Mouse (Mus musculus) forebrain, embryonic 14.5 days (tissue): ENCODE data around the gene Ntrk2. TPM values are rescaled to one million over a fixed set of nuclear protein-coding genes. Genes with fewer than 3 reads are reported as not detected.
"Not testable (repeated sequence)": the region's sequence is repeated elsewhere in the genome, so short reads cannot be mapped to it uniquely, and the experiment has no call there.

ENCODE experiments used
- ATAC-seq: fragments of 200-750 bp; cut with Nextera tagmentation; 2 replicates; pipeline ENCODE4 v1.8.0; 2017; ENCODE audit warnings: mild to moderate bottlenecking, moderate library complexity
- DNase-seq: peaks from one replicate; pipeline ENCODE4 v3.0.0-alpha.2; 2015; ENCODE audit warnings: low spot score
- H3K27ac ChIP-seq: fragments of 300-500 bp; sonication (generic); 2 replicates; pipeline ENCODE4 v1.5.1; 2014; ENCODE audit warnings: low read depth, mild to moderate bottlenecking, control low read depth, low read length, moderate library complexity
- H3K27me3 ChIP-seq: fragments of 300-500 bp; sonication (generic); replicated peaks from 2 replicates; pipeline ENCODE4 v1.6.1; 2014; ENCODE audit warnings: low read length, control low read depth, mixed read lengths; ENCODE audit not compliant: control insufficient read depth, insufficient read depth
- H3K36me3 ChIP-seq: fragments of 300-500 bp; sonication (generic); 2 replicates; pipeline ENCODE4 v1.6.1; 2014; ENCODE audit warnings: low read length, control low read depth; ENCODE audit not compliant: control insufficient read depth, insufficient read depth
- H3K4me1 ChIP-seq: fragments of 300-500 bp; sonication (generic); 2 replicates; pipeline ENCODE4 v1.6.1; 2014; ENCODE audit warnings: antibody characterized with exemption, low read length, control low read depth; ENCODE audit not compliant: control insufficient read depth, insufficient read depth
- H3K4me2 ChIP-seq: fragments of 300-500 bp; sonication (generic); 2 replicates; pipeline ENCODE4 v1.6.1; 2014; ENCODE audit warnings: mild to moderate bottlenecking, control low read depth, low read length
- H3K4me3 ChIP-seq: fragments of 300-500 bp; sonication (generic); 2 replicates; pipeline ENCODE4 v1.5.1; 2014; ENCODE audit warnings: low read depth, low read length, control low read depth
- H3K9ac ChIP-seq: fragments of 300-500 bp; sonication (generic); 2 replicates; pipeline ENCODE4 v1.6.1; 2014; ENCODE audit warnings: mild to moderate bottlenecking, low read length, control low read depth, moderate library complexity
- H3K9me3 ChIP-seq: fragments of 300-500 bp; sonication (generic); replicated peaks from 2 replicates; pipeline ENCODE4 v1.6.1; 2016; ENCODE audit warnings: low read length, control low read depth, mixed read lengths; ENCODE audit not compliant: control insufficient read depth
- WGBS: fragments of 180-500 bp; shearing (Covaris S2); extraction: QIAGEN DNeasy Blood & Tissue Kit; methylation state at CpG from one replicate; pipeline ENCODE4 v1.1.7; 2014; 5-methylcytosine and 5-hydroxymethylcytosine counted together
- polyA plus RNA-seq: library from polyadenylated mRNA; unstranded; fragments of >200 nt; fragmentation: Nextera tagmentation; extraction: Ambion mirVana; gene quantifications from 2 replicates; pipeline ENCODE4 v1.2.1, GENCODE M21; 2014

The Ntrk2 gene
- polyA plus RNA-seq, 1 experiment from 2014 or later = 49.9 TPM

GRCm38 (mm10) chr13:59107791-59108190 lies 301.4 kb downstream of the Ntrk2 start:
- H3K4me2 ChIP-seq, H3K9me3 ChIP-seq, DNase-seq, ATAC-seq, H3K4me3 ChIP-seq, H3K4me1 ChIP-seq, H3K9ac ChIP-seq, H3K27me3 ChIP-seq, H3K27ac ChIP-seq, H3K36me3 ChIP-seq: not testable (repeated sequence)
- 96% methylated on average over 10 of the region's 10 CpGs for WGBS

DNA sequence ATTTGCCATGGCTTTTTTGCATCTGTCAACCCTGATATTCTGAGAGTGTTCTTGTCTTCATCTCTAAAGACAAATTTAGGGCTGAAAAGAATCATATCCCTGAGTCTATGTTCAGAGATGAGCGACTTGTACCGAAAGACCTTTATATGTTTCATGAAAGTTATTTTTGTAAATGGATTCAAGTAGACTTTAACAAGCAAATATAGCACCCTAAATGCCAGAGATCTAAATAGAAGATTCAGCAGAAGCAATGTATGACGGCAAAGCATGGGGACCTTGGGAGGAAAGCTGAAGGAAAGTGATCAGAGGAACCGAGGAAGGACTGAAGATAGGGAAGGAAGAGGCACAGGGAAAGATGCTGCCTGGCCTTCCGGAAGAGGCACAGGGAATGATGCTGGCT lies 303.7 kb downstream of the Ntrk2 start:
- Histone ChIP-seq H3K27me3 (no peaks in the 10 kb centered on the region), H3K9ac (no peak overlapping the region), H3K4me3 (no peak overlapping the region), H3K4me2 (no peak overlapping the region), H3K9me3 (0 out of 2 replicates have a peak, but pooled peaks cover 8% of the 10 kb centered on the region), H3K4me1 (no peaks in the 10 kb centered on the region), H3K27ac (no peak overlapping the region), H3K36me3 (no peaks in the 10 kb centered on the region)
- WGBS = 98% methylated on average over 5 of the region's 5 CpGs
- DNase-seq (no peak), ATAC-seq (no peak)

DNA sequence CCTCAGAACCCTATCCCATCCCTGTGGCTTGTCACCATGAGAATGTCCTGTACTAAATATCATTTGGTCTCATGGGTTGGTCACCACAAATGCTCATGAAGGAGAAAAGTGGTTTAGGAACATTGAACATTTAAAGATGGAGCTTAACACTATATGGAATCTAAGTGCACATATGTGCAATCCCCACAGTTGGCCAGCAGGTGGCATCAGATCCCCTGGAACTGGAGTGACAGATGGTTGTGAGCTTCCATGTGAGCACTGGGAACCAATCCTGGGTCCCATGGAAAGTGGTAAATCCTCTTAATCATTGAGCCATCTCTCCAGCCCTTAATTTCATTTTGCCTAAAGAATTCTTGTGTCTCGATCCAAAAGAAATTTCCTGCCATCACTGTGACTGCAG lies 308.3 kb downstream of the Ntrk2 start:
- WGBS = 100% methylated on average over 1 of the region's 1 CpGs
- Histone ChIP-seq H3K27ac (no peak overlapping the region), H3K9me3 (0 out of 2 replicates have a peak, but pooled peaks cover 10% of the 10 kb centered on the region), H3K9ac (no peak overlapping the region), H3K36me3 (no peaks in the 10 kb centered on the region), H3K27me3 (no peaks in the 10 kb centered on the region), H3K4me3 (no peak overlapping the region), H3K4me2 (no peak overlapping the region), H3K4me1 (no peaks in the 10 kb centered on the region)
- ATAC-seq (no peak), DNase-seq (no peak)

DNA sequence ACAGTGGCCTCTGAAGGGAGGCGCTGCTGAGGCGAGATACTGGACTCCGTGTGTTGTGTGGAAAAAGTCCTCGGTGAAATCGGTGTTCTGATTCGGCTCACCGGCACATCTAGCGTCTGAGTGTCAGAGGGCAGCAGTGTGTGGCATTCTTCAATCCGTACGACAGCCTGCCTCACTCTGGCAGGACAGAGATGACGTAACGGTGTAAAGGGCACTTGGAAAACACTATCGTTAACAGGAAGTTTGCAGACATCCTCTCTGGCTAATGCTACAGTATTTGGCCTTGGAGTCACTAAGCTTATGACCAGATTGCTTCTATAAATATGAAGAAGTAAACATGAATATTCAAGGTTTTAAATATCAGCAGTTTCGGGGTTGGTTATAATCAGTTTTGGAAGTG lies 309.2 kb downstream of the Ntrk2 start:
- no peak overlapping the region for H3K9ac ChIP-seq
- no peaks in the 10 kb centered on the region for H3K36me3 ChIP-seq
- no peak overlapping the region for H3K27ac ChIP-seq
- ATAC-seq = no peak
- no peaks in the 10 kb centered on the region for H3K4me1 ChIP-seq
- WGBS = 97% methylated on average over 14 of the region's 14 CpGs
- 0 out of 2 replicates have a peak, but pooled peaks cover 10% of the 10 kb centered on the region for H3K9me3 ChIP-seq
- no peak overlapping the region for H3K4me2 ChIP-seq
- no peak for DNase-seq
- no peaks in the 10 kb centered on the region for H3K27me3 ChIP-seq
- no peak overlapping the region for H3K4me3 ChIP-seq

DNA sequence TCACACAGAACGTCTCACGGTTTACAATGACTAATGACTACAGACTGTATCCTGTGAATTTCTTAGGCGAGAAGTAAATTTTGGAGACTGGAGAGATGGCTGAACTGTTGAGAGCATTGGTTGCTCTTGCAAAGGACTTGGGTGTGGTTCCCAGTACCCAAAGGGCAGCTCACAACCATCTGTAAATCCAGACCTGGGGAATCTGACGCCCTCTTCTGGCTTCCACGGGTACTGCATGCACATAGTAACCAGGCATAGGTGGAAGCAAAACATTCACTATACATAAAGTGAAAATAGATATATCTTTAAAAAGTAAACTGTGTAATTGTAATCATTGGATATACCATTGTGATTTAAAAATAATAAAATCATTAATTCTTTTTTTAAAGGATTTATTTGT lies 310.9 kb downstream of the Ntrk2 start:
- Histone ChIP-seq H3K4me3 (no peak overlapping the region), H3K9me3 (0 out of 2 replicates have a peak, but pooled peaks cover 10% of the 10 kb centered on the region), H3K4me1 (no peaks in the 10 kb centered on the region), H3K9ac (no peak overlapping the region), H3K36me3 (no peaks in the 10 kb centered on the region), H3K27me3 (no peaks in the 10 kb centered on the region), H3K4me2 (no peak overlapping the region), H3K27ac (no peak overlapping the region)
- DNase-seq (no peak), ATAC-seq (no peak)
- 89% methylated on average over 5 of the region's 5 CpGs for WGBS

- H3K4me1 ChIP-seq = no peaks in the 10 kb centered on the region
- H3K36me3 ChIP-seq = no peaks in the 10 kb centered on the region
- WGBS = 76% methylated on average over 10 of the region's 10 CpGs
- ATAC-seq (no peak), DNase-seq (no peak)
- no peak overlapping the region for H3K27ac ChIP-seq
- no peak overlapping the region for H3K4me2 ChIP-seq
- no peak overlapping the region for H3K9ac ChIP-seq
- H3K4me3 ChIP-seq = no peak overlapping the region
- no peaks in the 10 kb centered on the region for H3K27me3 ChIP-seq
- H3K9me3 ChIP-seq = 0 out of 2 replicates have a peak, but pooled peaks cover 5% of the 10 kb centered on the region
Measured at GRCm38 (mm10) chr13:59119596-59120394, 313.4 kb downstream of the Ntrk2 start.

GRCm38 (mm10) chr13:59143141-59143744 lies 336.9 kb downstream of the Ntrk2 start:
- H3K4me1 ChIP-seq = peaks cover 43% of the 10 kb centered on the region
- no peak overlapping the region for H3K9ac ChIP-seq
- ATAC-seq (no peak), DNase-seq (peak; percentile 54)
- no peak overlapping the region for H3K4me2 ChIP-seq
- H3K27ac ChIP-seq = peak overlapping the region; percentile 63
- H3K27me3 ChIP-seq = no peaks in the 10 kb centered on the region
- H3K4me3 ChIP-seq = no peak overlapping the region
- H3K9me3 ChIP-seq = no peaks in the 10 kb centered on the region
- no peaks in the 10 kb centered on the region for H3K36me3 ChIP-seq
- WGBS = 53% methylated on average over 7 of the region's 7 CpGs

- peak; percentile 92 for ATAC-seq
- H3K4me1 ChIP-seq = peaks cover 49% of the 10 kb centered on the region
- H3K27me3 ChIP-seq = no peaks in the 10 kb centered on the region
- peak overlapping the region; percentile 63 for H3K27ac ChIP-seq
- peak overlapping the region; percentile 3; the same call in 1 of the 2 replicates for H3K9ac ChIP-seq
- no peak overlapping the region for H3K4me3 ChIP-seq
- peak overlapping the region; percentile 31 for H3K4me2 ChIP-seq
- DNase-seq = peak; percentile 95
- no peaks in the 10 kb centered on the region for H3K9me3 ChIP-seq
- H3K36me3 ChIP-seq = no peaks in the 10 kb centered on the region
- WGBS = 12% methylated on average over 11 of the region's 11 CpGs
Measured at GRCm38 (mm10) chr13:59144321-59144856, 338.0 kb downstream of the Ntrk2 start.
